Mouse (Mus musculus): ENCODE measurements around the gene Clec4g.

GRCm38 (mm10) chr8:3665507-3665906 lies 54.9 kb downstream of the Clec4g start, which contains the start of gene Mcemp1:
- TF ChIP-seq CTCF (IDR thresholded peaks at IDR 0.05; ENCODE audit: low read depth, low read length), result no peak
- TF ChIP-seq GATA1 (IDR thresholded peaks at IDR 0.05; ENCODE audit: borderline replicate concordance, low read length), result no peak
- TF ChIP-seq TAL1 (conservative IDR thresholded peaks at IDR 0.05; ENCODE audit: low read depth, low read length), result no peak
- no peak for TF ChIP-seq POLR2AphosphoS5 (IDR thresholded peaks at IDR 0.05; ENCODE audit: insufficient replicate concordance, low read depth, low read length)
- TF ChIP-seq GATA2 (IDR thresholded peaks at IDR 0.05; ENCODE audit: borderline replicate concordance, low read depth, low read length), result no peak

Measured in G1E (cell line).